In the genomic region with DNA sequence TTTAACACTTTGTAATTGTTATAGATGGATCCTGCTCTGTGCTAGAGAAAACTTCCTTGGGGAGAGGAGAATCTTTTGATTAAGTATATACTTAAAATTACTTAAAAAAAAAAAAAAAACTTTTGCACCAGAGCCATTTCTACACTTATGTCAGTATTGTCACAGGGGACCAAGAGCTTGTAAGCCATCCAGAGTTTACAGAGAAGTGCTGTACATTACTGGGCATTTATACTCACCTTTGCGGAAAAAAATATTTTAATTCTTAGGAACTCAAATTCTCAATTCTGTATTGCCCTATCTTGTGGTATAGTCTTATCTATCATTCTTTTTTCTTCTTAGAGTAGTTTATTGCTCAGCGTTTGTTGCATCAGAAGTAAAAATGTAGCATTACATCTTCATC, we compare ENCODE assay signal across 9 mouse cellular contexts. TPM values are rescaled to one million over a fixed set of nuclear protein-coding genes. Genes with fewer than 3 reads are reported as not detected.
A peak's percentile ranks its signal among the peaks of the same experiment; 100 is the strongest.
DNase-seq lines count a peak whose midpoint lies in the region; ATAC-seq and TF ChIP-seq lines count a peak whose summit lies in the region.
"Had no signal": no experiment of that assay in that cellular context is flagged by ENCODE, and none has a peak within 500 bp of the region (broad histone marks: within the 10 kb centered on the region; RNA-seq: fewer than 3 reads in every experiment).

No protein-coding gene starts in this region.

- no peak for TF ChIP-seq CTCF in lung, embryonic 14.5 days (IDR thresholded peaks at IDR 0.05; ENCODE audit: low read depth)

- no peaks in the 10 kb centered on the region for H3K27me3 ChIP-seq in lung, embryonic 14.5 days (ENCODE audit: insufficient read depth, low read length)
- no peaks in the 10 kb centered on the region for H3K27me3 ChIP-seq in forebrain, embryonic 13.5 days
- H3K27me3 ChIP-seq in limb, embryonic 12.5 days, result no peaks in the 10 kb centered on the region
- no peaks in the 10 kb centered on the region for H3K27me3 ChIP-seq in neural tube, embryonic 14.5 days (ENCODE audit: control insufficient read depth, insufficient read depth, low read length)

- no peaks in the 10 kb centered on the region for H3K36me3 ChIP-seq in lung, embryonic 14.5 days (ENCODE audit: insufficient read depth)
- H3K36me3 ChIP-seq in forebrain, embryonic 13.5 days (ENCODE audit: poor library complexity, severe bottlenecking), result no peaks in the 10 kb centered on the region
- no peaks in the 10 kb centered on the region for H3K36me3 ChIP-seq in limb, embryonic 12.5 days
- no peaks in the 10 kb centered on the region for H3K36me3 ChIP-seq in neural tube, embryonic 14.5 days (ENCODE audit: control insufficient read depth, insufficient read depth, low read length)

- H3K4me3 ChIP-seq in lung, embryonic 14.5 days (ENCODE audit: low read depth, low read length), result peak overlapping the region; percentile 91
- H3K4me3 ChIP-seq in forebrain, embryonic 13.5 days, result no peak overlapping the region
- H3K4me3 ChIP-seq in limb, embryonic 12.5 days (replicated peaks), result peak overlapping the region; percentile 93; the same call in 1 of the 2 replicates
- H3K4me3 ChIP-seq in neural tube, embryonic 14.5 days (ENCODE audit: low read depth, low read length), result peak overlapping the region; percentile 89; the same call in 1 of the 2 replicates

- peak overlapping the region; percentile 61 for H3K4me2 ChIP-seq in lung, embryonic 14.5 days
- peak overlapping the region; percentile 71 for H3K4me2 ChIP-seq in forebrain, embryonic 13.5 days
- peak overlapping the region; percentile 85 for H3K4me2 ChIP-seq in limb, embryonic 12.5 days
- peak overlapping the region; percentile 60 for H3K4me2 ChIP-seq in neural tube, embryonic 14.5 days (ENCODE audit: low read depth, low read length)

- intact Hi-C loops in left cerebral cortex, postnatal 14 days (cut with DNase I), result loop anchor here (5.0 kb wide), 3 partner anchors 91 to 489 kb away; no protein-coding TSS in a partner anchor

- no peak overlapping the region for H3K27ac ChIP-seq in lung, embryonic 14.5 days (ENCODE audit: low read depth)
- no peak overlapping the region for H3K27ac ChIP-seq in forebrain, embryonic 13.5 days
- H3K27ac ChIP-seq in limb, embryonic 12.5 days, result no peak overlapping the region
- no peak overlapping the region for H3K27ac ChIP-seq in neural tube, embryonic 14.5 days (ENCODE audit: low read depth, low read length)

- no peaks in the 10 kb centered on the region for H3K4me1 ChIP-seq in lung, embryonic 14.5 days (ENCODE audit: insufficient read depth)
- peaks cover 8% of the 10 kb centered on the region for H3K4me1 ChIP-seq in forebrain, embryonic 13.5 days
- H3K4me1 ChIP-seq in limb, embryonic 12.5 days (replicated peaks), result peaks cover 4% of the 10 kb centered on the region; the same call in 1 of the 2 replicates
- peaks cover 3% of the 10 kb centered on the region; the same call in 1 of the 2 replicates for H3K4me1 ChIP-seq in neural tube, embryonic 14.5 days (ENCODE audit: control insufficient read depth, insufficient read depth, low read length)

- H3K9ac ChIP-seq in lung, embryonic 14.5 days, result peak overlapping the region; percentile 32; the same call in 1 of the 2 replicates
- no peak overlapping the region; the same call in 1 of the 2 replicates for H3K9ac ChIP-seq in forebrain, embryonic 13.5 days
- H3K9ac ChIP-seq in limb, embryonic 12.5 days (replicated peaks), result no peak overlapping the region
- H3K9ac ChIP-seq in neural tube, embryonic 14.5 days (replicated peaks; ENCODE audit: low read depth, low read length), result no peak overlapping the region

- ATAC-seq in lung, embryonic 14.5 days (ENCODE audit: insufficient read depth), result no peak
- no peak for ATAC-seq in forebrain, embryonic 13.5 days
- no peak for ATAC-seq in limb, embryonic 12.5 days (ENCODE audit: insufficient number of reproducible peaks, insufficient read depth, low FRiP score, low TSS enrichment, low read depth)
- ATAC-seq in neural tube, embryonic 14.5 days (ENCODE audit: low read depth), result no peak

- no peak for DNase-seq in lung, embryonic 14.5 days
- DNase-seq in lung, adult 18-20 months, result no peak
- DNase-seq in left cerebral cortex, adult 11 months (ENCODE audit: low spot score), result no peak
- no peak for DNase-seq in left cerebral cortex, postnatal 14 days (ENCODE audit: low spot score in 2 of 2)
- DNase-seq in layer of hippocampus, postnatal 14 days (ENCODE audit: low spot score in 2 of 2), result no peak
- DNase-seq: thymus, postnatal 25 days had no signal

- no peaks in the 10 kb centered on the region for H3K9me3 ChIP-seq in lung, embryonic 14.5 days (ENCODE audit: low read depth, low read length)
- H3K9me3 ChIP-seq in forebrain, embryonic 13.5 days (replicated peaks), result no peaks in the 10 kb centered on the region
- H3K9me3 ChIP-seq in limb, embryonic 12.5 days, result no peaks in the 10 kb centered on the region
- H3K9me3 ChIP-seq in neural tube, embryonic 14.5 days (ENCODE audit: control insufficient read depth, low read length), result no peaks in the 10 kb centered on the region

- 75% methylated on average over 2 of the region's 2 CpGs for WGBS in lung, embryonic 14.5 days
- 77% methylated on average over 2 of the region's 2 CpGs for WGBS in forebrain, embryonic 13.5 days
- 76% methylated on average over 2 of the region's 2 CpGs for WGBS in limb, embryonic 12.5 days
- 69% methylated on average over 2 of the region's 2 CpGs for WGBS in neural tube, embryonic 14.5 days

RNA-seq across cellular contexts. Expression of a gene that starts 1.0 kb away (rescaled TPM):
- polyA plus RNA-seq in lung, embryonic 14.5 days (2014; fragmentation: Nextera tagmentation; extraction: Ambion mirVana), result 46.5 and 47.2 TPM in 2 replicates
- 51.2 and 59.2 TPM in 2 replicates for polyA plus RNA-seq in forebrain, embryonic 13.5 days (2015; fragmentation: Nextera tagmentation; extraction: Ambion mirVana)
- polyA plus RNA-seq in limb, embryonic 12.5 days (2016; fragmentation: Nextera tagmentation; extraction: Ambion mirVana), result 27.2 and 27.8 TPM in 2 replicates
- 69.5 and 79.8 TPM in 2 replicates for polyA plus RNA-seq in neural tube, embryonic 14.5 days (2014; fragmentation: Nextera tagmentation; extraction: Ambion mirVana)
- total RNA-seq in left cerebral cortex, postnatal 14 days (2021), result 10 to 100 TPM; 31.8 to 34.9 TPM
- 10 to 100 TPM; 37.0 to 39.8 TPM for total RNA-seq in layer of hippocampus, postnatal 14 days (2021)
